Mouse (Mus musculus) C2C12 (cell line): ENCODE measurements around the gene Thyn1.

Experiments
- CEBPB ChIP-seq: IDR thresholded peaks from one replicate; pipeline ENCODE4 v1.6.1; 2011; ENCODE audit warnings: low read depth, mild to moderate bottlenecking, control low read depth, moderate library complexity
- CTCF ChIP-seq: IDR thresholded peaks from one replicate; pipeline ENCODE4 v1.5.1; 2011; ENCODE audit not compliant: control insufficient read depth, insufficient read depth, insufficient read length
- MAX ChIP-seq: IDR thresholded peaks from one replicate; pipeline ENCODE4 v1.6.1; 2011; ENCODE audit warnings: mild to moderate bottlenecking, control low read depth
- MYOD1 ChIP-seq: IDR thresholded peaks from one replicate; pipeline ENCODE4 v1.6.1; 2011; ENCODE audit warnings: low read depth; ENCODE audit not compliant: control insufficient read depth, insufficient read length
- MYOG ChIP-seq: IDR thresholded peaks from one replicate; pipeline ENCODE4 v1.6.1; 2011; ENCODE audit not compliant: control insufficient read depth, insufficient read length; ENCODE audit errors: extremely low read depth
- USF1 ChIP-seq: IDR thresholded peaks from one replicate; pipeline ENCODE4 v1.6.1; 2011; ENCODE audit warnings: low read depth, mild to moderate bottlenecking, control low read depth, moderate library complexity

DNA sequence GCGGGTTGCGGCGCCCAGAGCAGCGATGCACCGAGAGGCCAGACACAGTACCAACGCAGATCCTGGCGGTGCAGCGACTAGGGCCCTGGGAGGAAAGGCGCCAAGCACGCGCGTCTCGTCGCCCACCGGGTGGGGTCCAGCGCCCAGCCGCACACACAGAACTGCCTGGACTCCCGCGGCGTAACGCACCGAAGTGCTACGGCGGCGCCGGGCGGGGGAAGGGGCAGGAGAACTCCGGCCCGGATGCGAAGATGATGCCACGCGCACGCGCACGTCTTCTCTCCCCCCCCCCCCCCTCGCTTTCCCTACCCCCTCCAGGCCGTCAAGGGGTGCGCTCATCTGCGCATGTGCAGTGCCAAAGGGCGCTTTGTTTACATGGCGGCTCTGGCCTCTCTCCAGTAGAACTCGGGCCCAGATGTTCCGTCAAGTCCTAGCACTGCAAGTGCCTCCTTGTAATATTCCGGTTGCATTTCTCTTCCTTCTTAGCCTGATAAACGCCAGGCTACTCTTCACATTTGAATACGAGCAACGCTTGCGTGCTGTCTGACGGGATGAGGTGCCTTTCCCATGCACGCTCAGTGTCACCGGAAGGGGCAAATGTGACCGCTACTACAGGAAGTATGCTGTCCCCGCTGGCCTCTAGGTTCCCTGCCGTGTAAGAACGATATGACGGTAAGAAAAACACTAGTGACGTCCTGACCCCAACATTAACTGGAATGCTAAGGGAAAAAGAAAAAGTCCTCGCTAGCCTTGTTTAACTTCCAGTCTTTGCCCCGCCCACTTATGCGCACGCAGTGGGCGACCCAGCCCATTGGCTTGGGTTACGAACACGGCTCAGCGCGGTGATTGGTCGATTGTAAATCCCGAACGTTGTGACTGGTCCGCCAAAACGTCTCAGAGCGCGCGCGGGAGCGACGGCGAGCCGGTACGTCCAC lies 30.6 kb downstream of the Thyn1 start, which contains the start of the genes Vps26b and Ncapd3:
- TF ChIP-seq CTCF: no peak
- no peak for TF ChIP-seq MAX
- no peak for TF ChIP-seq MYOD1
- TF ChIP-seq USF1: no peak
- TF ChIP-seq MYOG: no peak
- no peak for TF ChIP-seq CEBPB
